Comparison of ENCODE assay signal across 18 mouse cellular contexts in genomic region chr4:149834646-149835156, GRCm38 (mm10).
"Had no signal": no experiment of that assay in that cellular context is flagged by ENCODE, and none has a peak within 500 bp of the region (broad histone marks: within the 10 kb centered on the region; RNA-seq: fewer than 3 reads in every experiment).

No protein-coding gene starts in this region.

- H3K9me3 ChIP-seq: midbrain, embryonic 12.5 days; neural tube, embryonic 13.5 days; neural tube, embryonic 15.5 days had no signal

- H3K9ac ChIP-seq: lung, embryonic 14.5 days; midbrain, embryonic 12.5 days; neural tube, embryonic 13.5 days; neural tube, embryonic 15.5 days had no signal

- H3K4me3 ChIP-seq: midbrain, embryonic 12.5 days; myocyte; neural tube, embryonic 13.5 days; neural tube, embryonic 15.5 days had no signal

- H3K36me3 ChIP-seq: midbrain, embryonic 12.5 days; neural tube, embryonic 13.5 days; neural tube, embryonic 15.5 days had no signal

- H3K4me1 ChIP-seq: midbrain, embryonic 12.5 days; neural tube, embryonic 13.5 days; neural tube, embryonic 15.5 days had no signal

- H3K4me2 ChIP-seq: lung, embryonic 14.5 days; midbrain, embryonic 12.5 days; neural tube, embryonic 13.5 days; neural tube, embryonic 15.5 days had no signal

- DNase-seq: lung, adult 18-20 months; lung, embryonic 14.5 days; lung, postnatal 14 days; lung, postnatal 4 days; midbrain, embryonic 14.5 days; retina, postnatal 1 day; right cerebral cortex, adult 18-20 months; right cerebral cortex, postnatal 25 days; right cerebral cortex, postnatal 4 days; spleen, adult 18-20 months; thymus, adult 18-20 months; thymus, postnatal 14 days; thymus, postnatal 36 days had no signal

- H3K27ac ChIP-seq: midbrain, embryonic 12.5 days; neural tube, embryonic 13.5 days; neural tube, embryonic 15.5 days had no signal

- H3K27me3 ChIP-seq: midbrain, embryonic 12.5 days; neural tube, embryonic 13.5 days; neural tube, embryonic 15.5 days had no signal

- ATAC-seq: midbrain, embryonic 16.5 days had no signal
